Mouse (Mus musculus) G1E-ER4 (cell line): ENCODE measurements around the gene Ang4. TPM values are rescaled to one million over a fixed set of nuclear protein-coding genes. Genes with fewer than 3 reads are reported as not detected.

Experiments used
- GATA1 ChIP-seq: IDR thresholded peaks from one replicate; pipeline ENCODE4 v1.8.0; 2012; ENCODE audit warnings: low read length, inconsistent platforms
- polyA plus RNA-seq: library from polyadenylated mRNA; stranded (reverse); fragments of >175 nt; gene quantifications from 2 replicates; pipeline ENCODE4 v1.2.3, GENCODE M21; 2012

Ang4 gene
- polyA plus RNA-seq = not detected in 2 replicates

DNA sequence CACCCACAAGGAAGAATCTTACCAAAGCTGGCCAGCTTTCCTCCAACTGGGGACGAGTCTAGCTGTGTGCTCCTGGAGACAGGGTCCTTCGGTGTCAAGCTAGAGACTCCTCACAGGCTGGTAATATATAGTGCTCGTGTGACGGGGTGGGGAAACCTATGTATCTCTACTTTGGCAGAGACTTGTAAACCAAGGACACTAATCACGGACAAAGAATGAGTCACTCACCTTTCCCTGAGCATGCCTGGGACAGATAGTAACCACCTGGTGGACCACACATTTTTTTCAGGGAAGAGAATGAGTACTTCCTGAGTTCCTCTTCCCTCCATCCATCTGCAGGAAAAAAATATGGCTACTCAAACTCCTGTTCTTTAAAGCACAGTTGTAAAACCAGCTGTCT, at the start of gene Ang4:
Gene Ang4, minus strand, starts transcription at position 101 of the 400 bp plus-strand sequence.
- no peak for TF ChIP-seq GATA1

DNA sequence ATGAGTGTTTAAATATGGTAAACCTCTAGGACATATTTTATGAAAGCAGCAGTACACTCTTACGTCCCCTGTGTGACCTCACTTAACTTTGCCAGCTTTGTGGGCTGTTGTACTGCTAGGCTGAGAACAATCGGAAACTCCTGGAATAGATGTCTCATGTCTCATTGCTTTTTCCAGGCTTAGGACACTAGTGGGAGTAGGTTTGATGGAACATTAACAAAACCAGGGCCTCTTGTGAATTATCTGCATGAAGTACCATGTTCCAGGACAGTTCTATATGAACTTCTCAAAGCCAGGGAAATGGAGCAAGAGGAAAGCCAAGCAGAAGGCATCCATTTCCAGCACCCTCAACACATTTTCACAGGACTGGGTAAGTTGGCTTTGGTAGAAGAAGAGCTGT, 26.4 kb upstream of the Ang4 start, which contains the start of gene AY358078:
Gene AY358078, plus strand, starts transcription at position 301 of the 400 bp plus-strand sequence.
- TF ChIP-seq GATA1 = no peak

DNA sequence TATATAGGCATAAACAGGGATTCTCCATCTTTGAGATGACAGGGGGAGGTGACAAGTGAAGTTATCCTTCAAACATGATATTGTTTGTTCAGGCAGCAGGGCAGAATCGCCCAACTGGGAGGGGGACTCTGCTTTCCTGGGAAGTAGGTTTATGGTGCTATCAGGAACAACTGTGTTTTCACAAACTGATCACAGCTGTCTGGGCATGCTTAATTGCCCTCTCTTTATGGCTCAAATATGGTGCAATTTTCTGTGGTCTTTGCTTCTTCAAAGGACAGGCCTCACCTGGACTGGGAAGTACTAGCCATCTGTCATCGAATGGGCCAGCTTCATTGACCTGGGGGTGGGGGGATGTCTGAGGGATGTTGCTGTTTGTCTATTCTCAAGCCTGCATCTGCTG, 20.7 kb upstream of the Ang4 start:
- TF ChIP-seq GATA1 = no peak

DNA sequence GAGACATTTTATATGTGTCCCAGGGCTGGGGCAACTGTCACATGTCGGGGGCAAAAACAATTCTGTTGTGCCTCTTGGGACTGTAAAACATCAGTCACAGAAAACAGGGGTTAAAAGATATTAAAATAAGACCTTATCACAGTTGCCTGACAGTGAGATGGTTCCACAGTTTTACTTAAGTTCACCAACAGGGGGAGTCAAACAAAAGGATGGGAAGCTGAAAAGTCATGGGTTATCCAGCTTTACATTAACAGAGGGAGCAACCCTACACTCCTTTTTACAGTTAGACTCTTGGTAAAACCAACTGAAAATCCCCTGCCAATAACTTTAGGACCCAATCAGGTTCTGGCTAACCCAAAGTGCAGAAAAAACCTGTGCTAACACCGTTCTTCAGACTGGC, 15.8 kb upstream of the Ang4 start:
- TF ChIP-seq GATA1 = no peak

DNA sequence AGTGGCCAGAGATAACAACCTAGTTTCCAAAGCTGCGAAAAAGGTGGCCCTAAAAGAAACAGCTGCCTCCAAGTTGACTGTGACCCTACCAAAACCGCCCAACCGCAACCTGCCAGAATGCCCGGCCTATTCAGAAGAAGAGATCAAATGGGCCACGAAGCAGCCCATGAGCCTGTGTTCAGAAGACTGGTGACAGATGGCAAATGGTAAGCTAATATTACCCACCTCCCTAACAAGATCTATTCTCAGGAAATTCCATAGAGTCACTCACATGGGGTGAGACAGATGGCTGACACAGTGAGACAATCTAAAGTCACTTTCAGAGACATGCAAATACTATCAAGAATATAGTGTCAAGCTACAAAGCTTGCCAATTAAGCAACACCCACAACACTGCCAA, 13.7 kb upstream of the Ang4 start:
- TF ChIP-seq GATA1 = no peak

DNA sequence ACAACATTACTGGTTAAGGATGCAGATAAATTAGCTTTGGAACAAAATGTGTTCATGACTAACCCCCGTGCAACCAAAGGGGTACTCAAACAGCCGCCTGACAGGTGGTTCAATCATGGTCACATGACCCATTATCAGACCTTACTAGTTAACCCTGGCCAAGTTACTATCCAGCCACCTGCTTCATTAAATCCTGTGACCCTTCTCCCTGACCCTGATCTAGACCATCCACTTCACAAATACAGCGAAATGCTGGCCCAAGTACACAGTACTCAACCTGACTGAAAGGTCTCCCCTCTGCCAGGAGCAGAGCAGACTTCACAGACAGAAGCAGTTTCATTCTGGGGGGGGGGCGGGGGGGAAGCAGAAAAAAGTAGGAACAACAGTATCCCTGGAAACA, 12.9 kb upstream of the Ang4 start:
- TF ChIP-seq GATA1 = no peak

DNA sequence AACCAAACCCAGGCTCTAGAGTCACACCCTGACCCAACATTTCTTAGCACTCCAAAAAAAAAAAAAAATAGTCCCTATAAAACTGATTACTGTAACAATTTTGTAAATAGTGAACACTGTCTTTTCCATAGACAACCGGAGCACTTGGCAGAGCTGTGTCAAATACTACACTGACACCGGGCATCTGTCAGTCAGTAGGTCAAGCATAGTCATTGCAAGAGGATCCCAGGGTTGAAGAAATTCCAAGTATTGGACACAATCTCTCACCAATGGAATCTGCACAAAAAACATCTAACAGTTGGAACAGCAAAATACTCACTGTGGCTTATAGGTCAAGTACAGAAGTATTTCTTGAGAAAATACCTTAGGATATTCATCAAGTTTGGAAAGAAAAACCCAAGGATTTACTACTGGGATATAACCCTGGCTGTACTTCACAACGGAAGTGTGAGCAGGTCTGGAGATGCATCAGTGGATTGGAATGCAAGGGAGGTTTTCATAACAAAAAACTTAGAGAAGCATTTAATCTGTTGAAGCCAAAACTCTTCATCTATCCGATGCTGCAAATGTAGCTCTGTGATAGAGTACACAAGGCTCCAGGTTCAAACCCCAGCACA, 5.6 kb upstream of the Ang4 start:
- TF ChIP-seq GATA1 = no peak

- no peak for TF ChIP-seq GATA1
Observed at GRCm38 (mm10) chr14:51777791-51778190, 4.4 kb upstream of the Ang4 start.

- TF ChIP-seq GATA1 = no peak
Observed at GRCm38 (mm10) chr14:51755944-51756343, 17.4 kb downstream of the Ang4 start.

- no peak for TF ChIP-seq GATA1
Observed at GRCm38 (mm10) chr14:51740347-51741170, 32.8 kb downstream of the Ang4 start.

DNA sequence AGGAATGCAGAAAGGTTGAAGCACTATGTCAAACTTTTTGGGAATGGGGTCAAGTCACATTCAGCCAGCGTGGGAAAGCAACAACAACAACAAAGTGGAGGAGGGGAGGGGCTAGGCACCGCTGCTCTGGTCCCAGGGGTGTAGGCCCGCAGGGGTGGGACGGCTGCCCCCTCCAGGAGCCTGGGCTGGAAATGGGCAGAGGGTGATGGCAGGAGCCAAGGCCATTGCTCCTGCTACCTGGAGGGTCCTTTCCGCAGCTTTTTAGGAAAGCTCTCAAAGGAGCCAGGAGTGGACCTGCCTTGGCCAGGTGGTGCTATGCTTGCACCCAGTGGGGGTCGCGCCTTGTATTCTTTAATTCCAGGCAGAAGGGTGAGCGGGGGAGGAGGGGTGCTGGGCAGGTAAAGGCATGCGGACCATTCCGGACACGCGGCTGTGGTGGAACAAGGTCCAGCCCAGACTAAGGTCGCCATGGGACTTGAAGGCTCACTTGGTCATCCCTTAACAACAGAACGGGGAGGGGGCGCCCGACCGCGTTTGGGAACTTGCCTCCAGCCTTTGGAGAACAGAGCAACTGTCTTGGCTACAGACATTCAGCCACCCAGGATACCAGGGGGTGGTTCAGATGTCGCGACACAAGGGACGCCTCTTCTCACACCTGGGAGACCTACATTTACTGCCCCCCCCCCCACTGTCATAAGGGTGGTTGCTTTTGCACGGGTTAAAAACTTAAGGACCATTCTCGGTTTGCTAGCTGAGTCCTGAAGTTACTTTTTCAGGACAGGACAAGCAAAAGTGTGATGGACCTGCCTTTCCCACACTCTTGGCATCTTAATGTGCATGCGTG, 34.0 kb downstream of the Ang4 start:
- no peak for TF ChIP-seq GATA1

DNA sequence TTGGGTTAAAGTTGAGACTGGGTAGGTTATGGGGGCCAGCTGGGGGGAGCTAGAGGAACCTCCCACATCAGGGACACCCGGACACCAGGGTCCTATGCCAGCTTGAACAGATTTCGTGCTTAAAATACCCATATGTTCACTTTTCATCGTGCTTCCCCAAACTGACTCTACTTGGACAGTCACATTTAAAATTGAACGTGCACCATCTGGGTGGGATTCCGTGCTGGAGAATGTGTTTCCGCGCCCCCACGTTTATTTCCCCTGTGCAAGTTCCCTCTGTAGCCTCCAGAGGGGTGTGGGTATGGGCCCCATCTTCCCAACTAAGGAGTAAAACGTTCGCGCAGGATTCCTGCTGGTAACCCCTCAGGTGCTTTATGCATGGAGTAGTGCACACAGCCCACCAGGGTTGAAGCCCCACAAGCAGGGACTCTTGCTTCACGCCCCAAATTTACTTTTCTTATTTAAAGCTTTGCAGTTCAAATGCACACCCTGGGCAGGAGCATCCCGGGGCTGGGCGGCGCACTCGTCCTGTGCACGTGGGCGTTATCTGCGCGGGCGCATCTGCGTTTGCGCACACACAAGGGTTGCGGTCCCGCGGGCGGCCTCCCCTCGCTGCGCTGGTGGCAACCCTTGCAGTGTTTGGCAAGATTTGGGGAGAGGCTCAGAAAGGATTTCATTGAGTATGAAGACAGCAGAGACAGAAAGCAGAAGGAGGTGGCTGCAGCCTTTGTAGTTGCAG, 34.8 kb downstream of the Ang4 start:
- no peak for TF ChIP-seq GATA1

DNA sequence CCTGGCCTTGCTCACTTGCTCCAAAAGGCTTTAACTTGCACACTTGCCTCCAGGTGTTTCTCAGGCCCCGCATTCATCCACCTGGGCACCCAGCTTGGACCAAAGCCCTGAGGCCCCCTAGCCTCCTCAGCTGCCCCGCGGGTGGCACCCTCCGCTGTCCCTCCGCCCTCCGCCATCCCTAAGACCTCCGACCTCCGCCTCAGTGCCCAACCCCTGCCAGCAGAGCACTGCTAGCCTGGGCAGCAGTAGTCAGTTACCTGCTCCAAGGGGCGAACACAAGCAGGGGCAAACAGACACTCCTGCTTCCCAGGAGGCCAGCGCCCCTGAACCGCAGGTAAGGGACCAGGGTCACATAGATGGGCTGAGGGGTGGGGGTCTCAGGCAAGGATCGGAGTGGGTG, 35.4 kb downstream of the Ang4 start:
- TF ChIP-seq GATA1 = no peak

- TF ChIP-seq GATA1 = no peak
Observed at GRCm38 (mm10) chr14:51717083-51717482, 56.3 kb downstream of the Ang4 start, which contains the start of gene Gm5800. Gm5800 (minus strand) TSS chr14:51717183.

Other genes starting within 250 kb of the Ang4 start
- gene Gm5622, start 220.8 kb downstream of the Ang4 start, polyA plus RNA-seq = 0.09 and 0.99 TPM in 2 replicates
- not detected in 2 replicates for gene Gm17175, start 199.5 kb downstream of the Ang4 start, polyA plus RNA-seq
- gene Gm17174, start 181.5 kb downstream of the Ang4 start, polyA plus RNA-seq = not detected in 2 replicates
- not detected in 2 replicates for gene Gm17078, start 162.3 kb downstream of the Ang4 start, polyA plus RNA-seq
- not detected in 2 replicates for gene Gm4181, start 137.9 kb downstream of the Ang4 start, polyA plus RNA-seq
- gene Gm17079, start 78.1 kb downstream of the Ang4 start, polyA plus RNA-seq = not detected in 2 replicates
- not detected in 2 replicates for gene Gm5800, start 56.4 kb downstream of the Ang4 start, polyA plus RNA-seq
- not detected in 2 replicates for gene AY358078, start 26.5 kb upstream of the Ang4 start, polyA plus RNA-seq
- not detected in 2 replicates for gene Ear6, start 80.1 kb upstream of the Ang4 start, polyA plus RNA-seq
- 13.1 and 21.0 TPM in 2 replicates for gene Mettl17, start 111.3 kb upstream of the Ang4 start, polyA plus RNA-seq
- not detected in 2 replicates for gene Slc39a2, start 119.3 kb upstream of the Ang4 start, polyA plus RNA-seq
- gene Ndrg2, start 140.6 kb upstream of the Ang4 start, polyA plus RNA-seq = not detected in 2 replicates
- not detected in 2 replicates for gene Tppp2, start 144.8 kb upstream of the Ang4 start, polyA plus RNA-seq
- not detected in 2 replicates for gene Rnase13, start 149.2 kb upstream of the Ang4 start, polyA plus RNA-seq
- gene Arhgef40, start 211.1 kb upstream of the Ang4 start, polyA plus RNA-seq = 28.7 and 40.6 TPM in 2 replicates
- not detected in 2 replicates for gene Tmem253, start 242.1 kb upstream of the Ang4 start, polyA plus RNA-seq
- gene Zfp219, start 247.1 kb upstream of the Ang4 start, polyA plus RNA-seq = 59.0 and 77.2 TPM in 2 replicates